Comparison of ENCODE assay signal across 8 mouse cellular contexts in the genomic region with DNA sequence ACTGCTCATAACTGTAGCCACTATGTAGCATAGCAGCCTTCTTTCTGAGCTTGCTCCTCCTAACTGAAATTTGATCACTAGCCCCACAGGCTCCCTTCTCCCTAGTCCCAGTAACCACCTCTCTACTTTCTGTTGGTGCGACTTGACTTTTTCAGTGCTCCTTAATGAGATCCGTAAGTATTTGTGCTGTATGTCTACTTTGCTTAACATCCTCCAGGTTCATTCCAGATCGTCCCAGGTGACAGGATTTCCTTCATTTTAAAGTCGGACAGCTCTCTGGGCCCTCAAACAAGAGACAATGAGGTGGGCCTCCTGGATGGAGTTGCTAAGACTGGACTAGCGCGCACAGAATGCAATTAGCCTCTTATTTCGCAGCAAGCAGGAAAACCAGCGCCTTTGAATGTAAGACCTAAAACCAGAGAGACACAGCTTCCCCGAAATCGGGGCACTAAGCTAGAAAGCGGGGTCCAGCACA. TPM values are rescaled to one million over a fixed set of nuclear protein-coding genes. Genes with fewer than 3 reads are reported as not detected.
DNase-seq lines count a peak whose midpoint lies in the region; ATAC-seq lines count a peak whose summit lies in the region.

No protein-coding gene starts in this region.

- peak overlapping the region; percentile 73 for H3K4me3 ChIP-seq in forebrain, embryonic 11.5 days (ENCODE audit: low read depth, low read length)
- peak overlapping the region; percentile 84 for H3K4me3 ChIP-seq in limb, embryonic 10.5 days
- peak overlapping the region; percentile 75 for H3K4me3 ChIP-seq in neural tube, embryonic 13.5 days

- H3K4me2 ChIP-seq in forebrain, embryonic 11.5 days (ENCODE audit: low read depth, low read length, severe bottlenecking), result peak overlapping the region; percentile 89
- peak overlapping the region; percentile 73 for H3K4me2 ChIP-seq in neural tube, embryonic 13.5 days

- H3K27ac ChIP-seq in forebrain, embryonic 11.5 days (ENCODE audit: low read depth, low read length), result peak overlapping the region; percentile 99
- peak overlapping the region; percentile 100 for H3K27ac ChIP-seq in limb, embryonic 10.5 days
- peak overlapping the region; percentile 99 for H3K27ac ChIP-seq in neural tube, embryonic 13.5 days (replicated peaks)

- peak; percentile 18 for DNase-seq in gastrocnemius, adult 18-20 months (ENCODE audit: low spot score)
- no peak for DNase-seq in gastrocnemius, adult 8-10 months (ENCODE audit: low spot score in 2 of 2)
- DNase-seq in right cerebral cortex, adult 2 months (ENCODE audit: low spot score in 2 of 2), result peak; percentile 7 to 58
- no peak for DNase-seq in right cerebral cortex, postnatal 4 days
- no peak for DNase-seq in forebrain, embryonic 11.5 days (ENCODE audit: low spot score)
- DNase-seq in limb, embryonic 10.5 days (ENCODE audit: low spot score), result no peak
- DNase-seq in cerebellum, adult 18-20 months, result no peak

- peaks cover 12% of the 10 kb centered on the region; the same call in 1 of the 2 replicates for H3K4me1 ChIP-seq in forebrain, embryonic 11.5 days (replicated peaks; ENCODE audit: control insufficient read depth, insufficient read depth, low read length)
- H3K4me1 ChIP-seq in limb, embryonic 10.5 days, result peaks cover 22% of the 10 kb centered on the region
- H3K4me1 ChIP-seq in neural tube, embryonic 13.5 days (replicated peaks), result peaks cover 26% of the 10 kb centered on the region

- H3K36me3 ChIP-seq in forebrain, embryonic 11.5 days (ENCODE audit: control insufficient read depth, insufficient read depth, low read length), result no peaks in the 10 kb centered on the region; the same call in 1 of the 2 replicates
- H3K36me3 ChIP-seq in limb, embryonic 10.5 days, result peaks cover 26% of the 10 kb centered on the region
- H3K36me3 ChIP-seq in neural tube, embryonic 13.5 days, result no peaks in the 10 kb centered on the region

- H3K27me3 ChIP-seq in forebrain, embryonic 11.5 days (ENCODE audit: control insufficient read depth, insufficient read depth, low read length), result no peaks in the 10 kb centered on the region
- H3K27me3 ChIP-seq in limb, embryonic 10.5 days (ENCODE audit: low read depth, poor library complexity, severe bottlenecking), result no peaks in the 10 kb centered on the region
- no peaks in the 10 kb centered on the region for H3K27me3 ChIP-seq in neural tube, embryonic 13.5 days

- ATAC-seq in forebrain, embryonic 11.5 days (replicated peaks; ENCODE audit: low FRiP score), result peak; percentile 28; the same call in 1 of the 2 replicates
- ATAC-seq in neural tube, embryonic 13.5 days (ENCODE audit: low read depth), result peak; percentile 21

- no peaks in the 10 kb centered on the region for H3K9me3 ChIP-seq in forebrain, embryonic 11.5 days (ENCODE audit: control insufficient read depth, low read length)
- no peaks in the 10 kb centered on the region for H3K9me3 ChIP-seq in limb, embryonic 10.5 days (replicated peaks)
- H3K9me3 ChIP-seq in neural tube, embryonic 13.5 days, result no peaks in the 10 kb centered on the region

- H3K9ac ChIP-seq in forebrain, embryonic 11.5 days (ENCODE audit: low read length), result peak overlapping the region; percentile 99
- peak overlapping the region; percentile 97 for H3K9ac ChIP-seq in neural tube, embryonic 13.5 days

- under 1% methylated on average over 11 of the region's 11 CpGs for WGBS in forebrain, embryonic 11.5 days
- under 1% methylated on average over 11 of the region's 11 CpGs for WGBS in limb, embryonic 10.5 days
- under 1% methylated on average over 11 of the region's 11 CpGs for WGBS in neural tube, embryonic 13.5 days

RNA-seq across cellular contexts. Expression of a gene that starts 19.6 kb away (rescaled TPM):
- total RNA-seq in gastrocnemius, adult 18-20 months (2021), result 10 to 100 TPM; 13.6 to 14.8 TPM
- 10 to 100 TPM; 14.0 to 17.5 (median 15.7) TPM for total RNA-seq in gastrocnemius, adult 8-10 months (2022)
- 142 and 160 TPM in 2 replicates for polyA plus RNA-seq in forebrain, embryonic 11.5 days (2014; fragmentation: Nextera tagmentation; extraction: Ambion mirVana)
- polyA plus RNA-seq in limb, embryonic 10.5 days (2016; fragmentation: Nextera tagmentation; extraction: Ambion mirVana), result 202 and 208 TPM in 2 replicates
- 81.2 and 101 TPM in 2 replicates for polyA plus RNA-seq in neural tube, embryonic 13.5 days (2015; fragmentation: Nextera tagmentation; extraction: Ambion mirVana)

Comparison
In these comparisons a context has a peak if more than half of its experiments do, and no peak if none do; other contexts are left out.
1. DNase-seq: peak in gastrocnemius, adult 18-20 months (single experiment) and right cerebral cortex, adult 2 months (2 of 2); none in gastrocnemius, adult 8-10 months (0 of 2), right cerebral cortex, postnatal 4 days (single experiment), forebrain, embryonic 11.5 days (single experiment), limb, embryonic 10.5 days (single experiment) and cerebellum, adult 18-20 months (0 of 2).
2. Peak in every context shown above with its lines, with median percentiles within 50 percentile points of each other: H3K27ac ChIP-seq and H3K4me3 ChIP-seq.